Mouse (Mus musculus) liver, embryonic 14.5 days (tissue): ENCODE data around the gene Rad51b. TPM values are rescaled to one million over a fixed set of nuclear protein-coding genes. Genes with fewer than 3 reads are reported as not detected.
A peak's percentile ranks its signal among the peaks of the same experiment; 100 is the strongest.

Source experiments
- ATAC-seq: fragments of 200-750 bp; cut with Nextera tagmentation; 2 replicates; pipeline ENCODE4 v1.8.0; 2017; ENCODE audit warnings: moderate number of reproducible peaks, mild to moderate bottlenecking, moderate library complexity; ENCODE audit not compliant: insufficient read depth
- DNase-seq, 3 experiments: peaks; one replicate each; pipeline ENCODE4 v3.0.0-alpha.2; 2012 to 2013; ENCODE audit warnings: low read depth in 3 of 3, low spot score in 3 of 3
- H3K27ac ChIP-seq: fragments of 300-500 bp; sonication (generic); 2 replicates; pipeline ENCODE4 v1.5.1; 2014; ENCODE audit warnings: moderate library complexity, mild to moderate bottlenecking, control low read depth, inconsistent platforms
- H3K27me3 ChIP-seq: fragments of 300-500 bp; sonication (generic); 2 replicates; pipeline ENCODE4 v1.6.1; 2014; ENCODE audit warnings: mild to moderate bottlenecking, low read length, moderate library complexity; ENCODE audit not compliant: control insufficient read depth, insufficient read depth
- H3K36me3 ChIP-seq: fragments of 300-500 bp; sonication (generic); replicated peaks from 2 replicates; pipeline ENCODE4 v1.6.1; 2014; ENCODE audit warnings: low read depth; ENCODE audit not compliant: control insufficient read depth, insufficient read depth
- H3K4me1 ChIP-seq, 2 experiments: fragments of 200-500 bp in 1 of 2; fragments of 300-500 bp in 1 of 2; sonication (generic) in 1 of 2; replicated peaks; 2 replicates each; pipeline ENCODE4 v1.6.1; 2012 to 2014; ENCODE audit warnings: antibody characterized with exemption in 1 of 2, inconsistent platforms in 1 of 2, low read length in 1 of 2; ENCODE audit not compliant: control insufficient read depth in 2 of 2, insufficient read depth in 2 of 2
- H3K4me2 ChIP-seq: fragments of 300-500 bp; sonication (generic); 2 replicates; pipeline ENCODE4 v1.6.1; 2014; ENCODE audit warnings: low read depth, mild to moderate bottlenecking, control low read depth, moderate library complexity
- H3K4me3 ChIP-seq, 2 experiments: fragments of 200-500 bp in 1 of 2; fragments of 300-500 bp in 1 of 2; sonication (generic) in 1 of 2; 2 replicates each; pipeline ENCODE4 v1.5.1; 2012 to 2014; ENCODE audit warnings: low read depth in 2 of 2, low read length in 2 of 2, mild to moderate bottlenecking in 2 of 2, control low read depth in 1 of 2, inconsistent platforms in 1 of 2, moderate library complexity in 1 of 2; ENCODE audit not compliant: insufficient read depth in 1 of 2
- H3K9ac ChIP-seq: fragments of 300-500 bp; sonication (generic); replicated peaks from 2 replicates; pipeline ENCODE4 v1.6.1; 2014; ENCODE audit warnings: mild to moderate bottlenecking, control low read depth, moderate library complexity
- H3K9me3 ChIP-seq: fragments of 300-500 bp; sonication (generic); 2 replicates; pipeline ENCODE4 v1.6.1; 2016; ENCODE audit warnings: low read length, mixed read lengths; ENCODE audit not compliant: control insufficient read depth
- CTCF ChIP-seq: IDR thresholded peaks from 2 replicates; pipeline ENCODE4 v1.5.1; 2016; ENCODE audit warnings: antibody characterized with exemption, low read depth, control low read depth
- EP300 ChIP-seq: IDR thresholded peaks from 2 replicates; pipeline ENCODE4 v1.6.1; 2016; ENCODE audit warnings: antibody characterized with exemption, low read depth
- WGBS: fragments of 180-500 bp; shearing (Covaris S2); extraction: QIAGEN DNeasy Blood & Tissue Kit; methylation state at CpG from one replicate; pipeline ENCODE4 v1.1.7; 2014; ENCODE audit not compliant: insufficient replicate concordance; 5-methylcytosine and 5-hydroxymethylcytosine counted together
- polyA plus RNA-seq, 2 experiments: library from polyadenylated mRNA; depleted of rRNA in 1 of 2; stranded (reverse) in 1 of 2; unstranded in 1 of 2; fragments of >200 nt; fragmentation: Nextera tagmentation in 1 of 2; extraction: Ambion mirVana in 1 of 2; gene quantifications; 2 replicates each; pipeline versions ENCODE4 v1.2.1 to v1.2.3; 2012 to 2014

Rad51b gene
- polyA plus RNA-seq, 2 experiments: 2.3 to 5.1 TPM

GRCm38 (mm10) chr12:79821901-79822300 lies 524.8 kb downstream of the Rad51b start:
- WGBS: 82% methylated on average over 5 of the region's 5 CpGs
- Histone ChIP-seq H3K27me3 (no peaks in the 10 kb centered on the region), H3K9me3 (no peaks in the 10 kb centered on the region), H3K4me2 (no peak overlapping the region), H3K4me3 (no peak overlapping the region), H3K36me3 (no peaks in the 10 kb centered on the region), H3K9ac (no peak overlapping the region), H3K4me1 (peaks cover 0 to 8% of the 10 kb centered on the region in 2 experiments; a peak in 2 of 4 replicates), H3K27ac (no peak overlapping the region)
- DNase-seq (no peak), ATAC-seq (no peak)
- no peak for TF ChIP-seq CTCF
- TF ChIP-seq EP300: no peak

GRCm38 (mm10) chr12:79822401-79822800 lies 525.3 kb downstream of the Rad51b start:
- H3K36me3 ChIP-seq: no peaks in the 10 kb centered on the region
- no peaks in the 10 kb centered on the region for H3K9me3 ChIP-seq
- no peak overlapping the region for H3K27ac ChIP-seq
- H3K27me3 ChIP-seq: no peaks in the 10 kb centered on the region
- DNase-seq (no peak), ATAC-seq (no peak)
- no peak overlapping the region for H3K9ac ChIP-seq
- H3K4me3 ChIP-seq: no peak overlapping the region
- TF ChIP-seq EP300: no peak
- no peak for TF ChIP-seq CTCF
- WGBS: 55% methylated on average over 2 of the region's 2 CpGs
- no peak overlapping the region for H3K4me2 ChIP-seq
- peaks cover 1 to 13% of the 10 kb centered on the region in 2 experiments for H3K4me1 ChIP-seq

- ATAC-seq: no peak
- Histone ChIP-seq H3K36me3 (no peaks in the 10 kb centered on the region), H3K27ac (no peak overlapping the region), H3K4me2 (no peak overlapping the region), H3K9ac (no peak overlapping the region), H3K4me3 (no peak overlapping the region), H3K9me3 (no peaks in the 10 kb centered on the region), H3K27me3 (no peaks in the 10 kb centered on the region), H3K4me1 (peaks cover 5 to 35% of the 10 kb centered on the region in 2 experiments)
- WGBS: 69% methylated on average over 7 of the region's 7 CpGs
- no peak for TF ChIP-seq CTCF
- TF ChIP-seq EP300: no peak
- no peak for DNase-seq
Observed at GRCm38 (mm10) chr12:79825922-79826321, 528.8 kb downstream of the Rad51b start.

GRCm38 (mm10) chr12:79827233-79827692 lies 530.2 kb downstream of the Rad51b start:
- TF ChIP-seq EP300 (peak; percentile 52; the same call in 1 of the 2 replicates), CTCF (no peak)
- Histone ChIP-seq H3K4me1 (peaks cover 5 to 43% of the 10 kb centered on the region in 2 experiments), H3K27me3 (no peaks in the 10 kb centered on the region), H3K4me2 (no peak overlapping the region), H3K9me3 (no peaks in the 10 kb centered on the region), H3K27ac (no peak overlapping the region), H3K9ac (no peak overlapping the region), H3K4me3 (no peak overlapping the region), H3K36me3 (no peaks in the 10 kb centered on the region)
- DNase-seq (no peak), ATAC-seq (peak; percentile 65; the same call in 1 of the 2 replicates)
- WGBS: 9% methylated on average over 5 of the region's 5 CpGs

GRCm38 (mm10) chr12:79827735-79828134 lies 530.7 kb downstream of the Rad51b start:
- H3K9ac ChIP-seq: no peak overlapping the region
- no peak overlapping the region for H3K4me2 ChIP-seq
- TF ChIP-seq CTCF (no peak), EP300 (no peak)
- H3K4me1 ChIP-seq: peaks cover 5 to 41% of the 10 kb centered on the region in 2 experiments
- no peaks in the 10 kb centered on the region for H3K27me3 ChIP-seq
- DNase-seq (no peak), ATAC-seq (no peak)
- 52% methylated on average over 4 of the region's 4 CpGs for WGBS
- no peak overlapping the region for H3K27ac ChIP-seq
- no peaks in the 10 kb centered on the region for H3K9me3 ChIP-seq
- H3K4me3 ChIP-seq: no peak overlapping the region
- H3K36me3 ChIP-seq: no peaks in the 10 kb centered on the region
